14 mouse cellular contexts compared by ENCODE assay signal in genomic region chr3:130996786-130997185, GRCm38 (mm10).
"Had no signal": no experiment of that assay in that cellular context is flagged by ENCODE, and none has a peak within 500 bp of the region (broad histone marks: within the 10 kb centered on the region; RNA-seq: fewer than 3 reads in every experiment).

No protein-coding gene starts in this region.

- H3K4me2 ChIP-seq: intestine, embryonic 15.5 days; limb, embryonic 15.5 days; liver, embryonic 13.5 days; lung, embryonic 15.5 days; midbrain, embryonic 12.5 days had no signal

- H3K36me3 ChIP-seq: intestine, embryonic 15.5 days; limb, embryonic 15.5 days; liver, embryonic 13.5 days; lung, embryonic 15.5 days; midbrain, embryonic 12.5 days had no signal

- ATAC-seq: intestine, embryonic 15.5 days; liver, postnatal 0 days had no signal

- H3K27me3 ChIP-seq: intestine, embryonic 15.5 days; limb, embryonic 15.5 days; liver, embryonic 13.5 days; lung, embryonic 15.5 days; midbrain, embryonic 12.5 days had no signal

- DNase-seq: kidney, adult 18-20 months; kidney, postnatal 25 days; liver, embryonic 13.5 days; liver, postnatal 0 days; lung, postnatal 14 days; retina, postnatal 1 day; right cerebral cortex, postnatal 4 days; spleen, adult 18-20 months had no signal

- H3K9me3 ChIP-seq: intestine, embryonic 15.5 days; limb, embryonic 15.5 days; liver, embryonic 13.5 days; lung, embryonic 15.5 days; megakaryocyte, embryonic 14.5 days; midbrain, embryonic 12.5 days had no signal

- H3K4me3 ChIP-seq: intestine, embryonic 15.5 days; limb, embryonic 15.5 days; liver, embryonic 13.5 days; lung, embryonic 15.5 days; megakaryocyte, embryonic 14.5 days; midbrain, embryonic 12.5 days had no signal

- H3K27ac ChIP-seq: intestine, embryonic 15.5 days; limb, embryonic 15.5 days; liver, embryonic 13.5 days; lung, embryonic 15.5 days; macrophage; midbrain, embryonic 12.5 days had no signal

- H3K9ac ChIP-seq: intestine, embryonic 15.5 days; limb, embryonic 15.5 days; liver, embryonic 13.5 days; liver, postnatal 0 days; lung, embryonic 15.5 days; midbrain, embryonic 12.5 days had no signal

- H3K4me1 ChIP-seq: intestine, embryonic 15.5 days; liver, embryonic 13.5 days; lung, embryonic 15.5 days; megakaryocyte, embryonic 14.5 days; midbrain, embryonic 12.5 days had no signal
